Mouse (Mus musculus) spleen, adult 2 months (tissue): ENCODE measurements around the gene Myrip. TPM values are rescaled to one million over a fixed set of nuclear protein-coding genes. Genes with fewer than 3 reads are reported as not detected.

Experiments
- DNase-seq, 2 experiments: peaks; one replicate each; pipeline versions ENCODE4 v3.0.0 to v3.0.0-alpha.2; 2012 to 2021; ENCODE audit warnings: low spot score in 2 of 2, low read depth in 1 of 2
- H3K27ac ChIP-seq: fragments of 200-500 bp; 2 replicates; pipeline ENCODE4 v1.5.1; 2012; ENCODE audit warnings: low read length, inconsistent platforms; ENCODE audit not compliant: insufficient read depth
- H3K27me3 ChIP-seq: fragments of 200-500 bp; 2 replicates; pipeline ENCODE4 v1.6.1; 2012; ENCODE audit warnings: mild to moderate bottlenecking, moderate library complexity, low read length, inconsistent platforms; ENCODE audit not compliant: control insufficient read depth, insufficient read depth
- H3K36me3 ChIP-seq: fragments of 200-500 bp; 2 replicates; pipeline ENCODE4 v1.6.1; 2012; ENCODE audit warnings: mild to moderate bottlenecking, low read length, inconsistent platforms; ENCODE audit not compliant: control insufficient read depth, insufficient read depth
- H3K4me1 ChIP-seq: fragments of 200-500 bp; 2 replicates; pipeline ENCODE4 v1.6.1; 2011; ENCODE audit warnings: inconsistent platforms; ENCODE audit not compliant: control insufficient read depth, insufficient read depth, insufficient read length
- H3K4me3 ChIP-seq: fragments of 200-500 bp; 2 replicates; pipeline ENCODE4 v1.5.1; 2011; ENCODE audit warnings: mild to moderate bottlenecking, inconsistent platforms; ENCODE audit not compliant: insufficient read depth, insufficient read length; ENCODE audit errors: extremely low read depth
- CTCF ChIP-seq: fragments of 200-500 bp; IDR thresholded peaks from 2 replicates; pipeline ENCODE4 v1.5.1; 2011; ENCODE audit warnings: mild to moderate bottlenecking, inconsistent platforms; ENCODE audit not compliant: insufficient read depth, insufficient read length, insufficient replicate concordance; ENCODE audit errors: extremely low read depth
- POLR2A ChIP-seq: fragments of 200-500 bp; IDR thresholded peaks from 2 replicates; pipeline ENCODE4 v1.6.1; 2011; ENCODE audit warnings: low read depth, low read length, inconsistent platforms
- WGBS: fragments of 180-500 bp; shearing (Covaris S2); methylation state at CpG from one replicate; pipeline ENCODE4 v1.1.7; 2018; 5-methylcytosine and 5-hydroxymethylcytosine counted together
- polyA plus RNA-seq: library from polyadenylated mRNA; depleted of rRNA; stranded (reverse); fragments of >200 nt; gene quantifications from 2 replicates; pipeline ENCODE4 v1.2.3, GENCODE M21; 2012

The Myrip gene
- polyA plus RNA-seq, 1 experiment, result 0.13 TPM

GRCm38 (mm10) chr9:120351474-120351873 is 50.2 kb downstream of the Myrip start:
- WGBS, result 97% methylated on average over 8 of the region's 8 CpGs
- DNase-seq, result no peak
- Histone ChIP-seq H3K36me3 (no peaks in the 10 kb centered on the region), H3K27ac (no peak overlapping the region), H3K4me1 (no peaks in the 10 kb centered on the region), H3K4me3 (no peak overlapping the region), H3K27me3 (no peaks in the 10 kb centered on the region)
- TF ChIP-seq POLR2A, result no peak
- TF ChIP-seq CTCF, result no peak

GRCm38 (mm10) chr9:120353036-120353435 is 51.7 kb downstream of the Myrip start:
- WGBS, result 96% methylated on average over 4 of the region's 4 CpGs
- no peak for TF ChIP-seq CTCF
- no peak for TF ChIP-seq POLR2A
- Histone ChIP-seq H3K36me3 (no peaks in the 10 kb centered on the region), H3K27me3 (no peaks in the 10 kb centered on the region), H3K4me1 (no peaks in the 10 kb centered on the region), H3K27ac (no peak overlapping the region), H3K4me3 (no peak overlapping the region)
- DNase-seq, result no peak

- no peak for DNase-seq
- WGBS, result 82% methylated on average over 3 of the region's 3 CpGs
- TF ChIP-seq CTCF (0 out of 2 replicates have a peak, but pooled peaks have one; percentile 3), POLR2A (no peak)
These were observed 52.7 kb downstream of the Myrip start for GRCm38 (mm10) chr9:120353967-120354366.

GRCm38 (mm10) chr9:120354550-120355345 is 53.4 kb downstream of the Myrip start:
- WGBS, result 75% methylated on average over 12 of the region's 12 CpGs
- H3K27ac ChIP-seq, result no peak overlapping the region
- H3K4me1 ChIP-seq, result no peaks in the 10 kb centered on the region
- H3K27me3 ChIP-seq, result no peaks in the 10 kb centered on the region
- H3K4me3 ChIP-seq, result no peak overlapping the region
- H3K36me3 ChIP-seq, result no peaks in the 10 kb centered on the region
- no peak for DNase-seq
- no peak for TF ChIP-seq POLR2A
- no peak for TF ChIP-seq CTCF

More at GRCm38 (mm10) chr9:120353967-120354366, 52.7 kb downstream of the Myrip start:
- H3K27ac ChIP-seq, result no peak overlapping the region
- H3K36me3 ChIP-seq, result no peaks in the 10 kb centered on the region
- no peaks in the 10 kb centered on the region for H3K4me1 ChIP-seq
- H3K4me3 ChIP-seq, result no peak overlapping the region
- H3K27me3 ChIP-seq, result no peaks in the 10 kb centered on the region

- no peaks in the 10 kb centered on the region for H3K36me3 ChIP-seq
- H3K27ac ChIP-seq, result no peak overlapping the region
- H3K4me1 ChIP-seq, result no peaks in the 10 kb centered on the region
- WGBS, result 92% methylated on average over 6 of the region's 6 CpGs
- H3K4me3 ChIP-seq, result no peak overlapping the region
- H3K27me3 ChIP-seq, result no peaks in the 10 kb centered on the region
- TF ChIP-seq CTCF, result no peak
- no peak for TF ChIP-seq POLR2A
- DNase-seq, result no peak
These were observed 55.2 kb downstream of the Myrip start for GRCm38 (mm10) chr9:120356490-120356889.

GRCm38 (mm10) chr9:120358060-120358459 is 56.7 kb downstream of the Myrip start:
- no peak for TF ChIP-seq POLR2A
- no peak for TF ChIP-seq CTCF
- Histone ChIP-seq H3K4me3 (no peak overlapping the region), H3K27me3 (no peaks in the 10 kb centered on the region), H3K36me3 (no peaks in the 10 kb centered on the region), H3K4me1 (no peaks in the 10 kb centered on the region), H3K27ac (no peak overlapping the region)
- no peak for DNase-seq
- 79% methylated on average over 6 of the region's 6 CpGs for WGBS

GRCm38 (mm10) chr9:120360397-120361177 is 59.3 kb downstream of the Myrip start:
- WGBS, result 22% methylated on average over 14 of the region's 14 CpGs
- Histone ChIP-seq H3K27ac (no peak overlapping the region), H3K27me3 (no peaks in the 10 kb centered on the region), H3K4me3 (no peak overlapping the region), H3K36me3 (no peaks in the 10 kb centered on the region), H3K4me1 (no peaks in the 10 kb centered on the region)
- TF ChIP-seq POLR2A, result no peak
- no peak for DNase-seq
